Mouse (Mus musculus): Measurements from ENCODE around the gene Olfr592. TPM values are rescaled to one million over a fixed set of nuclear protein-coding genes. Genes with fewer than 3 reads are reported as not detected.
"Not testable (repeated sequence)": the region's sequence is repeated elsewhere in the genome, so short reads cannot be mapped to it uniquely, and the experiment has no call there.

Gene Olfr592
- polyA plus RNA-seq (2015; fragmentation: Nextera tagmentation; extraction: Ambion mirVana): not detected in 2 replicates

DNA sequence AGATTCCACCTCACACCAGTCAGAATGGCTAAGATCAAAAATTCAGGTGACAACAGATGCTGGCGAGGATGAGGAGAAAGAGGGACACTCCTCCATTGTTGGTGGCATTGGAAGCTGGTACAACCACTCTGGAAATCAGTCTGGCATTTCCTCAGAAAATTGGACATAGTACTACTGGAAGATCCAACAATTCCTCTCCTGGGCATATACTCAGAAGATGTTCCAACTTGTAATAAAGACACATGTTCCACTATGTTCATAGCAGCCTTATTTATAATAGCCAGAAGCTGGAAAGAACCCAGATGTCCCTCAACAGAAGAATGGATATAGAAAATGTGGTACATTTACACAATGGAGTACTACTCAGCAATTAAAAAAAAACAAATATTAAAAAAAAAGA is at the start of gene Olfr592:
Olfr592 (plus strand) TSS at position 301 of the 400 bp plus-strand sequence.
- H3K4me3 ChIP-seq (replicated peaks); ATAC-seq (ENCODE audit: insufficient read depth); H3K4me1 ChIP-seq (replicated peaks); H3K27me3 ChIP-seq; H3K27ac ChIP-seq (replicated peaks); H3K9ac ChIP-seq; H3K36me3 ChIP-seq (replicated peaks); H3K9me3 ChIP-seq (replicated peaks); H3K4me2 ChIP-seq: not testable (repeated sequence)
- 55% methylated on average over 1 of the region's 1 CpGs for WGBS (ENCODE audit: insufficient replicate concordance)

DNA sequence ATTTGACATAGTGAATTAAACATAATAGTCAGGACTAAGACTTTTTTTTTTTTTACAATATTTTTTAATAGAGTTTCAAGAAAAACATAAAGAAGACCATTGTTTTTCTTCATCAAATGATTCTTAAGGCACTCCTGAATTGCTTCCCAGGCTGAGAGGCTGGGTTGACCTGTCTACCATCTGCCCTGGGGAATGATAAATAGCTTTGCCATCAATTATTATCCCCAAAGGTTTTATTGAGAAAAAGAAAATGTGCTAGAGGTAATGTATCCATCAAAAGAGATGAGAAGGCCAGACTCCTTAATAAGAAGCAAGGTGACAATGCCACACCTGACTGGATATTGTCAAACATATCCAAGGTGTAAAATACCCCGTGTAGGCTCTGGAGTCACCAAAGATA is 44.0 kb upstream of the Olfr592 start, which contains the start of gene Olfr588-ps1:
Olfr588-ps1 (plus strand) TSS at position 301 of the 400 bp plus-strand sequence.
- ATAC-seq (ENCODE audit: insufficient read depth): no peak
- H3K4me3 ChIP-seq (replicated peaks): no peak within 1 kb of the TSS
- no peak within 1 kb of the TSS for H3K4me2 ChIP-seq
- H3K27ac ChIP-seq (replicated peaks): no peak within 1 kb of the TSS
- no peaks in the 10 kb centered on the region for H3K27me3 ChIP-seq
- H3K36me3 ChIP-seq (replicated peaks): no peaks in the 10 kb centered on the region
- no peak within 1 kb of the TSS for H3K9ac ChIP-seq
- 70% methylated on average over 1 of the region's 1 CpGs for WGBS (ENCODE audit: insufficient replicate concordance)
- no peaks in the 10 kb centered on the region for H3K4me1 ChIP-seq (replicated peaks)
- H3K9me3 ChIP-seq (replicated peaks): no peaks in the 10 kb centered on the region

DNA sequence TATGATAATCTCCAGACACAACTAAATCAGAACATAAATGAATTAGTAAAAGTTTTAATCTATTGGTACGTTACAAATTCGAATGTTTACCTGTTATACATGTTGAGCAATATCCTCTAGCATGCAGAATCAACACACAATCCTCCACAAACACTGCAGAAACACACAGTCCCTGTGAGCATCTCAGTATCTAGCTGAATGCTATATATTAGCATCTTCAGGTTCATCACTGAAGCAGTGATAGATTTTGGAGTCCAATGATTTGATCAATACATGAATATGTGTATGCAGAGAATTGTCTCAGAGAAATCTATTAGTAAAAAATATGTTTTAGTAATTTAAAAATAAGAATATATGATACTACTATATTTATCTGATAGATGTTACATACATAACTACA is 28.3 kb upstream of the Olfr592 start, which contains the start of gene Olfr589:
Olfr589 (minus strand) TSS at position 101 of the 400 bp plus-strand sequence.
- no peaks in the 10 kb centered on the region for H3K27me3 ChIP-seq
- no peak within 1 kb of the TSS for H3K27ac ChIP-seq (replicated peaks)
- no peak for ATAC-seq (ENCODE audit: insufficient read depth)
- H3K9ac ChIP-seq: no peak within 1 kb of the TSS
- no peaks in the 10 kb centered on the region for H3K9me3 ChIP-seq (replicated peaks)
- H3K4me2 ChIP-seq: no peak within 1 kb of the TSS
- H3K36me3 ChIP-seq (replicated peaks): no peaks in the 10 kb centered on the region
- 33% methylated on average over 2 of the region's 2 CpGs for WGBS (ENCODE audit: insufficient replicate concordance)
- no peaks in the 10 kb centered on the region for H3K4me1 ChIP-seq (replicated peaks)
- H3K4me3 ChIP-seq (replicated peaks): no peak within 1 kb of the TSS

DNA sequence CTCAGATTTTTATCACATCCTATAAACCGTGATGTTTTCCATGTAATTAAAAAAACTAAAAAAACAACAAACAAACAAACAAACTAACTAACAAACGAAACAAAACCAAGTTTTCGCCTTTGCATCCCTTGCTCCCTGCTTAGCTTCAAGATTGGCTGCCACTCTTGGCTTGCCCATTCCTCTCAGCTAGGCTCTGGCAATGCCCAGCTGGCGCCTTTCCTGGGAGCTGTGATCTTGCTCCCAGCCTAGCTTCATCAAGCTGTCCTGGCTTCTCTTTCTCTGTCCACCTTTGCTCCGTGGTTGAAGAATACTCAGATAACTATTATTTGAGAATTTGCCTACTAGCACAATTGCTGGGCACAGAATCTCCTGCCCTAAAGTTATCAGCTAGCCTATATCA is 14.9 kb upstream of the Olfr592 start:
- WGBS (ENCODE audit: insufficient replicate concordance): 55% methylated on average over 5 of the region's 5 CpGs
- no peak for ATAC-seq (ENCODE audit: insufficient read depth)

DNA sequence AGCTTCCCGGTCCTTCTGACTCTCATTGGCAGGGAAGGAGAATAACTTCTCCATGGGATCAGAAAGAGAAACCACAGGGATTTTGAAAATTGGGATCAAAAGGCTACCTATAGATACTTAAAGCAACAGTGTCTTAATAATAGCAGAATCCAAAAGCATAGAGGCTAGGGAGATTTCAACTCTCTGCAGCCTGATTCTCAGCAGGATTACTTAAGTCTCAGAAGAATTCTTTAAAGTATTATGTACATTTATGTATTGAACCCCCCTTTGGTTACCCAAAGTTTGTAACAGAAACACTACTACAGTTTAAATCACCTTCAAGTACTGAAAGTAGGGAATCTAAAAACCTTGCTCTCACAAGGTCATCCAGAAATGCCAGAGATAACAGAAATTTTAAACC is 6.4 kb upstream of the Olfr592 start, which contains the start of gene Olfr591:
Olfr591 (minus strand) TSS at position 101 of the 400 bp plus-strand sequence.
- Histone ChIP-seq H3K4me1 (replicated peaks) (no peaks in the 10 kb centered on the region), H3K27me3 (no peaks in the 10 kb centered on the region), H3K4me3 (replicated peaks) (no peak within 1 kb of the TSS), H3K4me2 (no peak within 1 kb of the TSS), H3K9ac (no peak within 1 kb of the TSS), H3K27ac (replicated peaks) (no peak within 1 kb of the TSS), H3K36me3 (replicated peaks) (no peaks in the 10 kb centered on the region), H3K9me3 (replicated peaks) (no peaks in the 10 kb centered on the region)
- no peak for ATAC-seq (ENCODE audit: insufficient read depth)
- 40% methylated on average over 1 of the region's 1 CpGs for WGBS (ENCODE audit: insufficient replicate concordance)

More for the DNA sequence above, 14.9 kb upstream of the Olfr592 start:
- H3K4me2 ChIP-seq: no peak overlapping the region
- no peak overlapping the region for H3K4me3 ChIP-seq (replicated peaks)
- no peak overlapping the region for H3K27ac ChIP-seq (replicated peaks)
- no peaks in the 10 kb centered on the region for H3K9me3 ChIP-seq (replicated peaks)
- no peaks in the 10 kb centered on the region for H3K4me1 ChIP-seq (replicated peaks)
- H3K36me3 ChIP-seq (replicated peaks): no peaks in the 10 kb centered on the region
- H3K27me3 ChIP-seq: no peaks in the 10 kb centered on the region
- no peak overlapping the region for H3K9ac ChIP-seq

DNA sequence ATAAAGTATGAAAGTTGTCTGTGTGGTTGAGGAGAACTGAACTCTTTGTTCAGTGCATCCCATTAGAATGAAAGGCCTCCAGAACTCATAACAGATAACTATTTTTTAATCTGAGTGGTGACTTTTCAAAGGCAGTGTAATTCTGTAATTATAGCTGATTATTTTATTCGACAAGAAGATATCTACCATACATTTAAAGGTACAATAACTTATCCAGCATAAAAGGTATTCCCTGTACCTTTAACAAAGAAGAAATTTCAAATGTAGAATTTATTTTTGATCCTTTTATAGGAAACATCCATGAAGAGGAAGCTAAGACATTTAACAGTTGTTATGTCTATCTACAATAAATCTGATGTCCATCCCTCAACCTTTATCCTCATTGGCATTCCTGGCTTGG is 27.0 kb downstream of the Olfr592 start, which contains the start of gene Olfr593:
Olfr593 (plus strand) TSS at position 301 of the 400 bp plus-strand sequence.
- Histone ChIP-seq H3K9me3 (replicated peaks) (no peaks in the 10 kb centered on the region), H3K4me3 (replicated peaks) (no peak within 1 kb of the TSS), H3K27me3 (no peaks in the 10 kb centered on the region), H3K36me3 (replicated peaks) (no peaks in the 10 kb centered on the region), H3K9ac (no peak within 1 kb of the TSS), H3K4me2 (no peak within 1 kb of the TSS), H3K27ac (replicated peaks) (no peak within 1 kb of the TSS), H3K4me1 (replicated peaks) (no peaks in the 10 kb centered on the region)
- no peak for ATAC-seq (ENCODE audit: insufficient read depth)
- WGBS (ENCODE audit: insufficient replicate concordance): 24% methylated on average over 1 of the region's 1 CpGs

DNA sequence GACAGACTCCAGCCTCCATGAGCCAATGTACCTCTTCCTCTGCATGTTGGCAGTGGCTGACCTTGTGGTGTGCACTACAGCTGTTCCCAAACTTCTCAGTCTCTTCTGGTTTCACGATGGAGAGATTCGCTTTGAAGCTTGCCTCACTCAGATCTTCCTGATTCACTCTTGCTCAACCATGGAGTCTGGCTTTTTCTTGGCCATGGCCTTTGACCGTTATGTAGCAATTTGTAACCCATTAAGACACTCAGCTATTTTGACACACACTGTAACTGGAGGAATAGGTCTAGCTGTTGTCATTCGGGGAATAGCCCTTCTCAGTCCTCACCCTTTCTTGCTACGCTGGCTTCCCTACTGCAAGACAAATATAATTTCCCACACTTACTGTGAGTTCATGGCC is 27.4 kb downstream of the Olfr592 start:
- H3K27me3 ChIP-seq; H3K9ac ChIP-seq; H3K4me3 ChIP-seq (replicated peaks); H3K27ac ChIP-seq (replicated peaks); H3K4me2 ChIP-seq; H3K9me3 ChIP-seq (replicated peaks); ATAC-seq (ENCODE audit: insufficient read depth); H3K36me3 ChIP-seq (replicated peaks); H3K4me1 ChIP-seq (replicated peaks): not testable (repeated sequence)
- WGBS (ENCODE audit: insufficient replicate concordance): 62% methylated on average over 5 of the region's 5 CpGs

DNA sequence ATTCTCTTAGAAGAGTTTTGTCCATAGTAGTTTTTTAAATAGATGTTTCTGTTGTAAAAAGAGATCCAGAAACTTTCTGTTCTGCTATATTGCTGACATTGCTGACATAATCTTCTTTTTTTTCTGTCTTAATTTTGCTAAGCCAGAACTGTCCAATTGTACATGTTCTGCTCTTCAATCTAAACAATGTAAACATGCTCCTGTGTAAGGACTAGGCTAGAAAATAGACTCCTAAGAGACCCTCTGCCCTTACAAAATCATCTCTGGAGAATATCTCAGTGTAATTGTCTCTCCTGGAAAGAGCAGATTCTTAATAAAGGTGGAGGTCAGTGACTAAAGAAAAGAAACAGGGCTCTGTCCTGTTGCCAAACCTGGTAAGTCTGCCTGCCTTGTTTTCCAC is 32.1 kb downstream of the Olfr592 start, which contains the start of gene Olfr594:
Olfr594 (plus strand) TSS at position 301 of the 400 bp plus-strand sequence.
- no peaks in the 10 kb centered on the region for H3K27me3 ChIP-seq

More for the DNA sequence above, 32.1 kb downstream of the Olfr592 start, which contains the start of gene Olfr594:
- Histone ChIP-seq H3K9ac (no peak within 1 kb of the TSS), H3K36me3 (replicated peaks) (no peaks in the 10 kb centered on the region), H3K4me2 (no peak within 1 kb of the TSS), H3K27ac (replicated peaks) (no peak within 1 kb of the TSS), H3K4me3 (replicated peaks) (no peak within 1 kb of the TSS), H3K4me1 (replicated peaks) (no peaks in the 10 kb centered on the region), H3K9me3 (replicated peaks) (no peaks in the 10 kb centered on the region)
- ATAC-seq (ENCODE audit: insufficient read depth): no peak

Other genes starting within 250 kb of the Olfr592 start
- gene Olfr573-ps1, start 242.2 kb upstream of the Olfr592 start, polyA plus RNA-seq (2015; fragmentation: Nextera tagmentation; extraction: Ambion mirVana): not detected in 2 replicates
- not detected in 2 replicates for gene Olfr574, start 236.3 kb upstream of the Olfr592 start, polyA plus RNA-seq (2015; fragmentation: Nextera tagmentation; extraction: Ambion mirVana)
- gene Olfr575, start 226.0 kb upstream of the Olfr592 start, polyA plus RNA-seq (2015; fragmentation: Nextera tagmentation; extraction: Ambion mirVana): not detected in 2 replicates
- not detected in 2 replicates for gene Olfr576, start 222.1 kb upstream of the Olfr592 start, polyA plus RNA-seq (2015; fragmentation: Nextera tagmentation; extraction: Ambion mirVana)
- not detected in 2 replicates for gene Olfr577, start 208.9 kb upstream of the Olfr592 start, polyA plus RNA-seq (2015; fragmentation: Nextera tagmentation; extraction: Ambion mirVana)
- gene Olfr578, start 195.5 kb upstream of the Olfr592 start, polyA plus RNA-seq (2015; fragmentation: Nextera tagmentation; extraction: Ambion mirVana): not detected in 2 replicates
- gene Olfr582, start 146.8 kb upstream of the Olfr592 start, polyA plus RNA-seq (2015; fragmentation: Nextera tagmentation; extraction: Ambion mirVana): not detected in 2 replicates
- not detected in 2 replicates for gene Olfr583, start 133.5 kb upstream of the Olfr592 start, polyA plus RNA-seq (2015; fragmentation: Nextera tagmentation; extraction: Ambion mirVana)
- gene Olfr584, start 102.9 kb upstream of the Olfr592 start, polyA plus RNA-seq (2015; fragmentation: Nextera tagmentation; extraction: Ambion mirVana): not detected in 2 replicates
- gene Olfr585, start 87.1 kb upstream of the Olfr592 start, polyA plus RNA-seq (2015; fragmentation: Nextera tagmentation; extraction: Ambion mirVana): not detected in 2 replicates
- not detected in 2 replicates for gene Olfr586, start 59.2 kb upstream of the Olfr592 start, polyA plus RNA-seq (2015; fragmentation: Nextera tagmentation; extraction: Ambion mirVana)
- gene Olfr588-ps1, start 43.9 kb upstream of the Olfr592 start, polyA plus RNA-seq (2015; fragmentation: Nextera tagmentation; extraction: Ambion mirVana): not detected in 2 replicates
- not detected in 2 replicates for gene Olfr589, start 28.4 kb upstream of the Olfr592 start, polyA plus RNA-seq (2015; fragmentation: Nextera tagmentation; extraction: Ambion mirVana)
- gene Olfr591, start 6.5 kb upstream of the Olfr592 start, polyA plus RNA-seq (2015; fragmentation: Nextera tagmentation; extraction: Ambion mirVana): not detected in 2 replicates
- not detected in 2 replicates for gene Olfr593, start 27.1 kb downstream of the Olfr592 start, polyA plus RNA-seq (2015; fragmentation: Nextera tagmentation; extraction: Ambion mirVana)
- gene Olfr594, start 32.2 kb downstream of the Olfr592 start, polyA plus RNA-seq (2015; fragmentation: Nextera tagmentation; extraction: Ambion mirVana): not detected in 2 replicates
- not detected in 2 replicates for gene Usp17ld, start 67.7 kb downstream of the Olfr592 start, polyA plus RNA-seq (2015; fragmentation: Nextera tagmentation; extraction: Ambion mirVana)
- not detected in 2 replicates for gene Olfr596, start 120.8 kb downstream of the Olfr592 start, polyA plus RNA-seq (2015; fragmentation: Nextera tagmentation; extraction: Ambion mirVana)
- gene Olfr597, start 131.5 kb downstream of the Olfr592 start, polyA plus RNA-seq (2015; fragmentation: Nextera tagmentation; extraction: Ambion mirVana): not detected in 2 replicates
- not detected in 2 replicates for gene Olfr598, start 138.8 kb downstream of the Olfr592 start, polyA plus RNA-seq (2015; fragmentation: Nextera tagmentation; extraction: Ambion mirVana)
- gene Olfr599, start 151.1 kb downstream of the Olfr592 start, polyA plus RNA-seq (2015; fragmentation: Nextera tagmentation; extraction: Ambion mirVana): not detected in 2 replicates
- gene Olfr600, start 164.9 kb downstream of the Olfr592 start, polyA plus RNA-seq (2015; fragmentation: Nextera tagmentation; extraction: Ambion mirVana): not detected in 2 replicates
- not detected in 2 replicates for gene Olfr601, start 177.9 kb downstream of the Olfr592 start, polyA plus RNA-seq (2015; fragmentation: Nextera tagmentation; extraction: Ambion mirVana)
- not detected in 2 replicates for gene Olfr603, start 201.4 kb downstream of the Olfr592 start, polyA plus RNA-seq (2015; fragmentation: Nextera tagmentation; extraction: Ambion mirVana)
- gene Usp17lc, start 230.3 kb downstream of the Olfr592 start, polyA plus RNA-seq (2015; fragmentation: Nextera tagmentation; extraction: Ambion mirVana): not detected in 2 replicates

All from liver, embryonic 15.5 days (tissue).